Mouse (Mus musculus) adipose tissue, adult 10 weeks (tissue): Measurements from ENCODE around the gene 4933412E24Rik. TPM values are rescaled to one million over a fixed set of nuclear protein-coding genes. Genes with fewer than 3 reads are reported as not detected.

ENCODE experiments used
- polyA plus RNA-seq: library from polyadenylated mRNA; stranded (reverse); fragments of 350-450 nt; fragmentation: Illumina TruSeq; extraction: RNeasy Lipid Tissue Mini Kit (QIAGEN cat#74804); gene quantifications from one replicate; pipeline ENCODE4 v1.2.3, GENCODE M21; 2014; ENCODE audit warnings: low read depth, low replicate concordance

The 4933412E24Rik gene
- polyA plus RNA-seq: 0.29 TPM

DNA sequence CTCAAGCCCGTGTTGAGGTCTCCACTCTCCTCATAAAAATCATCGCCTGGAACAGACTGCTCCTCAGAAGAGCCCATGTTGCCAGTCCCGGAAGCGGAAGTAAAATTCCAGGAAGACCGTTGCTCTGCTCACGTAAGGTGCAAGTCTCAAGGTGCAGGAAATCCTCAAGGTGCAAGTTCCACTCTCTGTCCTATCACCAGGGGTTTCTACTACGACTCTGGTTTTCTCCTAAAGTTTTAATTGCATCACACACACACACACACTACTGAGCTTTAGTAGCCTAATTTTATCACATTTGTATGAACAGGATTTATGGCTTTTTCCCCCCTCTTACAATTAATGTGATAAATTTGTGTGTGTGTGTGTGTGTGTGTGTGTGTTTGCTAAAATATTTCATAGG, at the start of gene 4933412E24Rik:
4933412E24Rik (minus strand) TSS at position 101 of the 400 bp plus-strand sequence.

